Mouse (Mus musculus) heart, adult 2 months (tissue): ENCODE measurements around the gene Arrdc4.

Source experiments
- CTCF ChIP-seq: fragments of 200-600 bp; IDR thresholded peaks from 2 replicates; pipeline ENCODE4 v1.8.1; 2022; ENCODE audit warnings: antibody characterized with exemption, mild to moderate bottlenecking, moderate library complexity
- POLR2A ChIP-seq: fragments of 200-500 bp; IDR thresholded peaks from 2 replicates; pipeline ENCODE4 v1.6.1; 2011; ENCODE audit warnings: mild to moderate bottlenecking, low read depth, low read length, control low read depth; ENCODE audit not compliant: insufficient read depth

- TF ChIP-seq CTCF (no peak), POLR2A (no peak)
These were observed 32.1 kb downstream of the Arrdc4 start for GRCm38 (mm10) chr7:68716926-68717325.
